Mouse (Mus musculus): Measurements from ENCODE around the gene Slc22a20.
A peak's percentile ranks its signal among the peaks of the same experiment; 100 is the strongest.

Gene Slc22a20

GRCm38 (mm10) chr19:5950218-5950617 is 35.7 kb downstream of the Slc22a20 start:
- DNase-seq, result no peak

- no peak for DNase-seq
Measured at GRCm38 (mm10) chr19:5945891-5946290, 40.1 kb downstream of the Slc22a20 start.

DNA sequence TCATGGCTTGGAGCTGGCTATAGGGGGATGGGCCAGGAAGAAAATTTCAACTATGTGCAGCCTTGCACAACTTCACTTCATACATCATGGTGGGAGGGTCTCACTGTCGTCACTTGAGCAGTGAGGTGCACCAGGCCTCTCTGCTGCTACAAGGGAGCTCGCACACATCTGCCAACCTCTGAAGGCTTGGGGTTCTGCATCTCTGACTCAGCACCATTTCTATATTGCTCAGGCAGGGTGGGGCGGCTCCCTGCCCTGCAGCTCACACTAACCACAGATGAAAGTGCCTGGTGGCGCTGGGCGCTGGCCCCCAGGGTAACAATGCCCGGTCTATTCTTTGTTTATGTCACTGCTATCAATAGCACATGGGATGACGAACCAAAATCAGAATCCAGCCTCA is 40.9 kb downstream of the Slc22a20 start:
- no peak for DNase-seq

GRCm38 (mm10) chr19:5944145-5944544 is 41.8 kb downstream of the Slc22a20 start:
- no peak for DNase-seq

GRCm38 (mm10) chr19:5943404-5943803 is 42.5 kb downstream of the Slc22a20 start:
- no peak for DNase-seq

- DNase-seq, result no peak
Measured at GRCm38 (mm10) chr19:5942581-5942980, 43.4 kb downstream of the Slc22a20 start.

DNA sequence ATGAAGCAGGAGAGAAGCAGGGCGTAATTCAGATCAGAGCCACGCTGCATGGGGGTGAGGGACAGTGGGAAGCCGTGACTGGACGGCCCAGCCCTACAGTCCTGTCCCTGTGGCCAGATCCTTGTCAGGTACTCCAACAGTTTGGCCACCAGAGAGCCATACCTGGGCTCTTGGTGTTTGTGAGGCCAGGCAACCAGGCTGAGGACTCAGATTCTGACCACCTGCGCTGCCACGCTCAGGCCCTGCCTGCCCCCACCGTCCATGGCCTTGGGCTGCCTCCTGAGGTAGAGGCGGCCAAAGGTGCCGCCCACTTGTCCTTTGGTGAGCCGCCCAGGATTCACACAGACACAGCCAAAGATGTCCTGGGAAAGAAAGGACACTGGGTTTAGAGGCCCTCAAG is 45.3 kb downstream of the Slc22a20 start:
- DNase-seq, result no peak

GRCm38 (mm10) chr19:5940173-5940572 is 45.8 kb downstream of the Slc22a20 start:
- no peak for DNase-seq

GRCm38 (mm10) chr19:5939715-5940114 is 46.2 kb downstream of the Slc22a20 start:
- no peak for DNase-seq

GRCm38 (mm10) chr19:5938516-5938915 is 47.4 kb downstream of the Slc22a20 start:
- DNase-seq, result no peak

DNA sequence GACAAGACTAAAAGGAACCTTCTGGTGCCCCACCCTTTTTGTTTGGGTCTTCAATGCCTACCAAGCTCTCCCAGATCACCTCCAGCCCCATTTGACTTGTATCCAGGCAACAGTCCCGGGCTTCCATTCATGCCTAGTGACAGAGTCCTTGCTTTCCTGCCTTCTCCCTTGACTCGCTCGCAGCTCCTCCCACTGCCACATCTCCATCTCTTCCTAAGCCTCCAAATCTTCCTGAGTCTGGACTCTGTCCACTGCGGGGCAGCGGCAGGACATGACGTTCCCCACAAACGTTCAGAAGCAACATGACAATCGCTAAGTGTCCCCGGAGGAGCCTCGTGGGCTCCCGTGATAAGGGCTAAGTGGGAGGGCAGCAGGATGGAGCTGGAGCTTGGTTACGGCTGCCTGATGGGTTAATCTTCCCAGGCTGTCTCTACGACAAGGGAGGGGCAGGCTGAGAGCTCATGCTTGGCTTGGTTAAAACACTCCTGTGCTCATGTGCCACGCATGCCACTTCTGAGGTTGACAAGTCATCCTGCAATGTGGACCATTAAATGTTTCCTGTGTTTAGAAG is 48.0 kb downstream of the Slc22a20 start:
- no peak for DNase-seq

DNA sequence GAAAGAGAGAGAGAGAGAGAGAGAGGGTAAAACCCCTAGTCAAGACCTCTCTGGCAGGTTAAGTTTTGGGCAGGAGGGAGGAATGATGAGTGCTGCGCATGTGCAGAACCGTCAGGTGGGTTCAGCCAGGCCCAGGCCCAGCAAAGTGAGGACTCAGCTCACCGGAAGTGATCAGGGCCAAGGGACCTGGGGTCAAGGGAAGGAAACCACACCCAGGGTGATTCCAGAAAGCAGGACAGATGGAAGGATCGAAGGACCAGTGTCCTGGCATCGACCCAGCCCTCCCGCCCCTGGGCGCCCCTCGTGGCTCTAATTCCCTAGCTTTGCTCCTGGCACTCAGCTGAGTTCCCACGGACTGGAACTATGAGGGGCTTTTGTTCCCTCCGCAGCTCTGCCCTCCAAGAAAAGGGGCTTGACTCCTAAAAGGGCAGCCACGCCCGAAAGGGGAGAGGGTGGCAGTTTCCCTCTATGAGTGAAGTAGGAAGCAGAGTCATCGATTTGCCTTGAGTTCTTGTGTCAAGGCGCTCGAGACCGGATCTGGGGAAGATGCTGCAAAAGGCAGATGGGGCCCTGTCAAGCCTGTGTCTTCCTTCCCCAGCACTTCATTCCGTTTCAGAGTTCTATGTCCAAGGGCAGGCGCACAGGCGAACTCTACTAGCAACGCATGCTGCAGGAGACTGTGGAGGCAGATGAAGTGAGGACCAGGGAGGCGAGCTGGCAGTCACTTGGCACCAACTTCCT is 48.7 kb downstream of the Slc22a20 start:
- no peak for DNase-seq

DNA sequence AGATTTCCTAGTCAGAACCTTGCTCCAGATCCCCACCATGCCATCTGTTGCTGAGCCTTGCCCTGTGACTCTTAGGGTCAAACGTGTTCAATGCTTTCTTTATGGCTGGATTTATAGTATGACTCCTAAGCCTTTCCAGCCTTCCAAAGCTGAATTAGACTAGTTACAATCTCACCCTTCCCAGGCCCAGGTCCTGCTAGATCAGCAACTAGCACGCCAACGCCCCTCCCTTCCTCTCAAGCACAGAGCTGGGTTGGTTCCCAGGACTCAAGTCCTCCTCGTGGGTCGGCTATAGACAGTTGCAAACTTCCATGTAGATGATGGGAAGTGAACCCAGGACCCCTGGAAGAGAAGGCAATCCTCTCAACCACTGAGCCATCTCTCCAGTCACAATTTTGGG is 50.3 kb downstream of the Slc22a20 start:
- no peak for DNase-seq

GRCm38 (mm10) chr19:5935266-5935665 is 50.7 kb downstream of the Slc22a20 start:
- DNase-seq, result no peak

DNA sequence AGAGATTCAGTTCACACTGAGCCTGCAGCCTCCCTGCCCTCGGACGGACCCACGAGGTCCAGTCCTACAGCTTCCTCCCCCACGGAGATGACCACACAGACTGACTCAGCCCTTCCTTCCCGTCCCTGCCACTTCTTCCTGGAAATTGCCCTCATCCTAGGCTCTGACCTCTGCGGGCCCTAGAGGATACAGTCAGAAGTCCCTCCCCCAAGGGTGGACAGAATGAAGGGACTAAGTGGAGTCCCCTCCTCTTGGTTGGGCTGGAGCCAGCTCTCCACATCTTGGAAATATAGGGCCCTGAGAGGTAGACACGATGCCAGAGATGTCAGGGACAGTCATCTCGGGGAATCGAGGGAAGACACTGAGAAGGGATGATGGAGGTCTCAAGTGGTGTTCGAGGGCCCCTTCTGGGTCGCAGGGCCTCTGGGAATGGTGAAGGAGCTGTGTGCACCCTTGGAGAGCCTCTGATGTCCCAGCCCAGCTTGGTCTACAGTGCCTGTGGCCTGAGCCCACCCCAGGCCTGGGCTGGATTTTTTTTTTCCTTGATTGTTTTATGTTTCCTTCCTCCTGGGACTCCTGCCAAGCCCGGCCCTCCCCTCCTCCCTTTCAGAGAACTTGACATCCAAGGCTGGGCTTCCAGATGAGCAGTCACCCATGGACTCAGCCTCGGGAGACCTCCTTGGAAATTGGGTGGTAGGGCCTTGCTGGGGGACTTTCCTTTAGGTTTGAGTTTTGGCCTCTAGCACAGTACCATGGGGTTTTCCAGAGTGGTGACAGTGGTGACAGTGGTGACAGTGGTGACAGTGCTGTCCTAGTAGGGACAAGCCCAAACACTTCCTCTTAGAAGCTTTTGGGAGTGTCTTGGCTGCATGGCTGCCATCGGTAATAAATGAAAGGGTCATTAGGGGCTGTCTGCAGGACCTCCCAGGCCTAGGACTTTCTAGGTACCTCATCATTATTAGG is 56.0 kb downstream of the Slc22a20 start:
- no peak for DNase-seq

- DNase-seq, result no peak
Measured at GRCm38 (mm10) chr19:5928546-5928945, 57.4 kb downstream of the Slc22a20 start.

- no peak for DNase-seq
Measured at GRCm38 (mm10) chr19:5928104-5928503, 57.8 kb downstream of the Slc22a20 start.

DNA sequence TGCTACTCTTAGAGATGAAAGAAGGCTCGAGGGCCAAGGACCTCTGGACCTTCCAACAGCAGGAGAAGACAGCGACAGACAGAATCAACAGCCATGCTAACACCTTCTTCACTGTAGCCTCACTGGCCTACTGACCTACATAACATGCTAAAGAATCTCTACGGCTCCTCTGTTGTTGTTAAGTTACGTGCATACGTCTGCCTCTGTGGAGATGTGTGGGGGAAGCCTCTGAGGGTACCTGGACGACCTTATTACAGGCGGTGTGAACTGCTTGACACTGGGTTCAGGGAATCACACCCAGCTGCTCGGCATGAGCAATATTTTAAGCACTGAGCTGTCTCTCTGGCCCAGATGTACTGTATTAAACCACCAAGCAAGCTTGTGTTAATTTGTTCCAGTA is 58.4 kb downstream of the Slc22a20 start:
- DNase-seq, result no peak

DNA sequence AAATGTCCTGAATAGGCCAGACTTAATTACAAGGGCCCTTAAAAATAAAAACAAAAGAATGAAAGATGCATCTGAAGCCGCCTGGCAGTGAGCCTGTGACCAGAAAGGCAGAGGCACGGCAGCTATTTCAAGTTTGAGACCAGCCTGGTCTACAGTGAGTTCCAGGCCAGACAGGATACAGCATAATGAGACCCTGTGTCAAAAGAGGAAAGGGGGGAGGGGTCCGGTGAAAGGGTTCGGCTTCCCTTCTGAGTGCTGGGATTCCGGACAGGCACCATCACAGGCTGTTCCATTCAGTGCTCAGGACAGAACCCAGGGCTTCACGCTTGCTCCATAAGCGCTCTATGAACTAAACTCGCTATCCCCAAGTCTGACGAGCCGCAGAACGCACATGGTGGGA is 58.9 kb downstream of the Slc22a20 start:
- no peak for DNase-seq

- DNase-seq, result no peak
Measured at GRCm38 (mm10) chr19:5925311-5925855, 60.6 kb downstream of the Slc22a20 start.

DNA sequence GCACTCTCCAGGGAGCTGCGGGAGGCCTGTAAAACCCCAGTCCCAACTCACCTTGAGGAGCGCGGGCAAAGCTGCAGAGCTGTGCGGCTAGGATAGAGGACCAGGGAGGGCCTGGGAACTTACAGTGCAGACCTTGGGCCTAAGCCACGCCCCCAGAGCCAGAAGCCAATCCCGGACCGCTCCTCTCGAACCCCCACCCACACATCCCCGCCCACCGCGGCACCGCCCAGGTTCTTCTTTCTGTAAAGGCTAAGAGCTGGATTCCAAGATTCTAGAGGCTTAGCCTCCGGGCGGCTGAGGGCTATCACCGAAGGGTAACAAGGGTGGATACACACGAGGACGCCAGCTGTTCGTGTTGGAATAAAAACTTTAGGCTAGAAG is 61.2 kb downstream of the Slc22a20 start, which contains the start of gene Cdc42ep2:
Gene Cdc42ep2 (minus strand): TSS at position 104 of the 381 bp plus-strand sequence.
- DNase-seq, result peak; percentile 89

GRCm38 (mm10) chr19:5923990-5924712 is 61.8 kb downstream of the Slc22a20 start:
- peak; percentile 82 for DNase-seq

GRCm38 (mm10) chr19:5922963-5923362 is 63.0 kb downstream of the Slc22a20 start:
- no peak for DNase-seq

Data from right cerebral cortex, postnatal 25 days (tissue).